Mouse (Mus musculus): ENCODE measurements at regions not wholly inside any gene's neighbourhood (a gene's known extent, or its start where the extent isn't known, plus 50 kb on each side); places are given as distances from the start of the nearest gene placed in this dataset.

DNA sequence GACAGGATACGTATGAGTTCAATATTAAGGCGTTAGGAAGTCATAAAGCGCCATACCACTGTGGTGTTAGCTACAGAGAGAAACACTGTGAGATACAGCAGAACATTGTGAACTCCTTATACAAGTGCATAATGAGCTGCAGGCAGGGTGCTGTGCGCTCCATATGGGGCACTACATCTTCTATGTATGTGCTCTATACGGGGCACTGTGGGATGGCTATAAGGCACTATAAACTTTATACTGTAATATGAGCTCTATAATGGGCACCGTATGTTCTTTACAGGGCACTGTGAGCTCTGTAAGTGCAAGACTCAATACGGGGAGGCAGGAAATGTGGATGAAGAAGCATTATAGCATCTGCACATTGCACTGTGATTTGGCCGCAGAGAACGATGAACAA, 183.2 kb upstream of the Krr1 start:
- DNase-seq: no peak

GRCm38 (mm10) chr10:111790911-111791310, 181.6 kb upstream of the Krr1 start:
- DNase-seq: no peak

- no peak for DNase-seq
Observed at GRCm38 (mm10) chr10:111795056-111795455, 177.4 kb upstream of the Krr1 start.

DNA sequence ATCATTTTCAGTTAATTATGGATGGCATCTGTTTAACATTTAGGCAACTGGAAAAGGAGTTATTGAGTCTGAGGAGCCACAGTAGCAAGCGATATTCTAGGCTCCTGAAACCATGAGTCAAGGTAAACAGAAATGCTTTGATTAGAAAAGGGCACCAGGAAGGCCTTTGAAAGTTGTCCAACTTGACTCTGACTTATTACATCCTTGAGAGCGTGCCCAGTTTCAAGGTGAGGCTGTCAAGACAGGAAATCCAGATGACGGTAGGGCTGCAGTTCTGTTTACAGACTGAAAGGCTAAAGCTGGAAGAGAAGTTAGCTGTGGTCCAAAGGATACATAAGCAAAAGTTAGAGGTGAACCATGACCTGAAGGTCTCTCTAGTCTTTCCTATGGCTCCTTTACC, 176.7 kb upstream of the Krr1 start:
- DNase-seq: no peak

GRCm38 (mm10) chr10:111798851-111799281, 173.6 kb upstream of the Krr1 start:
- no peak for DNase-seq

GRCm38 (mm10) chr10:111799850-111800589, 172.4 kb upstream of the Krr1 start:
- DNase-seq: no peak

DNA sequence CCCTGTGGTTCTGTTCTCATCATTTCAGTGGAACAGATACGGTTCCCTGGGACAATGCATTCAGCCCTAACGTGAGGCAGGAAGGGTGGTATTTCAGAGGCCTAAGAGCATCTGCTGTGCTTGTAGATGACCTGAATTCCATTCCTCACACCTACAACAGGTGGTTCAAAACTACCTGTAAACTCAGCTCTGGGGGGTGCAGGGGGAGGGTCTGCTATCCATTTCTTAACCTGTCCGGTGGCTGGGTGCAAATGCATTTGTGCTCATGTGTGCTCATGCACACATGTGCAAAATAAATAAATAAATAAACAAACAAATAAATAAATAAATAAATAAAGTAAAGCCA, 171.9 kb upstream of the Krr1 start:
- no peak for DNase-seq

DNA sequence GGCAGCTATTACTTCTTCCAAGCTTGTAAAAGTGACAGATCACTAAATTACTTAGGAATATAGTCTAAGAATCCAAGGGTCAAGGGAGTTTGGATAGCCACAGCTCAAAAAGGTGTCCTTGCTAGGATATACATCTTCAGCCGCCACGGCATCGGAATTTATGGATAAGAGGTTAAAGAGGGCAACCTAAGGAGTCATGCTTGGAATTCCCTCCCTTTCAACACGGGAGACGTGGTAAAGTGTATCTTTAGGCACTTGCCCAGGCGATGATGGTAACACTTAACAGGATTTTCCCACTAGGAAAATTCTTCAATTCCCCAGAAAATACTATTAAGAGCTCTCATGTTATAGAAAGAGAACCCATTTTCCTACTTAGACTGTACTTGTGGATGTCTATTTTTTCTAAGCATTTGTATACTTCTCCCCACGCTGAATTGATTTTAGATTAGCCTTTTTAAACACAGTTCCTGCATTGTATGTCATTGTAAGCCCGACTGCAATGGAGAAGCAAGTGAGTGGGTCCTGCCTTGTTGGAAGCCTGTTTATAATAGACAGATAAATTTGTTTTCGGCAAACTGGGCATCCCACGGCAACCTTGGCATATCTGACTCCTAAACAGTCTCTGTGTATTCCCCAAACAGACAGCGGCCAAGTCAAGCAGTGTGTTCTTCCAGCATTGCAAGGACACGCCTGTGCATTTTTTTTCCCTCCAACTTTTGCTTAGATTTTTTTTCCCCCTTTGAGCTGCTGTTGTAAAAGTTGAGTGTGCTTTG, 171.3 kb upstream of the Krr1 start:
- DNase-seq: no peak

GRCm38 (mm10) chr10:111801794-111802359, 170.6 kb upstream of the Krr1 start:
- DNase-seq: no peak

DNA sequence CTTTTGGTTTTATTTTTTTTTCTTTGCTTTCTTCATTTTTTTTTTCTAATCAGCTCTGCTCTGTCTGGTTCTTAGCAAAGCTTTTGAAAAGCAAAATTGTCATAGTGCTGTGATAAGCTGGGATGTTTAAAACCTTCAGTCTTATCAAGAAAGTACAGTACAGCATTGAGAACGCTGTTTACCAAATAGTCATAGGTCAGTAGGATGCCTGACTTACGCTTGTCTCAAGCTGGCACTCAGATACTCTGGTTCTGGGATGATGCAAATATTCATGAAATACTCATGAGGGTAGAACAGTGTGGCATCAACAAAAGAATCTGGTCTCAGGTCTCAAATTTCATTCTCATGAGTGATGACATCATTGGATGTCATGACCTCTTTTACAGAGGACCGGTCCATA, 166.1 kb upstream of the Krr1 start:
- no peak for DNase-seq

DNA sequence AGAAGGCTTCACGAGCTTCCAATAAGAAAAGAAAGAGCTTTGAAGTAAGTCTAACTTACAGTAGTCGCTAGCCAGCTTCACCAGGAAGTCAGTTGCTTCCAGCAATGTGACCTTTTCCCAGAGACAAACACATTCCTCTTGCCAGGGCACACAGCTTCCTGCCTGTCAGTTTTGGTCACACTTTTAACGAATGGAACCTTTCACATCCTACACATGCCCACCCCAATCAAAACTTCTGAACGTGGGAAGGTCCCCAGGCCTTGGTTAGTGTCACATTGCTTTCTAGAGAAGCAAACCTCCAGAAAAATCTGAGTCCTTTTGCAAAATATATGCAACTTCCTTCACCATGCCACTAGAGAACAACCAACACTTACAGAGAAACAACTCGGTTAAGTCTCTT, 165.5 kb upstream of the Krr1 start:
- no peak for DNase-seq

- DNase-seq: no peak
Observed at GRCm38 (mm10) chr10:111813736-111814135, 158.7 kb upstream of the Krr1 start.

DNA sequence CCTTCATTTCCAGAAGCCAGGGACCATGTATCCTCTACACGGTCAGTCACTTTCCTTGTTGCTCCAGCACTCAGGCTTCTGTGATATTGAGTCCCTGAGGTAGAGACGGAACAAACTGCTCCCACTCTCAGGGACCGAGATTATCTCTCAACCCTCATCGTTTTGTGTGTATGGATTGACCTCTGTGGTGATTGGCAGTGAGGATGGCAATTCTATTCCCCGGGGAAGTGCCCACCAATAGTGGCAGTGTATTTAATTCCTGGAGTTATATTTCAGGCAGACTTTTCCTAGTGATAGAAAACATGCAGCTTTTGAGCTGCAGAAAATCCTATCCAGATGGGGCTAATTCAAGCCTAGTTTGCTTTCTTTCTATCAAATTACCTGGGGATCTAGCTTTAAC, 157.8 kb upstream of the Krr1 start:
- DNase-seq: no peak

GRCm38 (mm10) chr10:111815160-111815559, 157.3 kb upstream of the Krr1 start:
- DNase-seq: no peak

DNA sequence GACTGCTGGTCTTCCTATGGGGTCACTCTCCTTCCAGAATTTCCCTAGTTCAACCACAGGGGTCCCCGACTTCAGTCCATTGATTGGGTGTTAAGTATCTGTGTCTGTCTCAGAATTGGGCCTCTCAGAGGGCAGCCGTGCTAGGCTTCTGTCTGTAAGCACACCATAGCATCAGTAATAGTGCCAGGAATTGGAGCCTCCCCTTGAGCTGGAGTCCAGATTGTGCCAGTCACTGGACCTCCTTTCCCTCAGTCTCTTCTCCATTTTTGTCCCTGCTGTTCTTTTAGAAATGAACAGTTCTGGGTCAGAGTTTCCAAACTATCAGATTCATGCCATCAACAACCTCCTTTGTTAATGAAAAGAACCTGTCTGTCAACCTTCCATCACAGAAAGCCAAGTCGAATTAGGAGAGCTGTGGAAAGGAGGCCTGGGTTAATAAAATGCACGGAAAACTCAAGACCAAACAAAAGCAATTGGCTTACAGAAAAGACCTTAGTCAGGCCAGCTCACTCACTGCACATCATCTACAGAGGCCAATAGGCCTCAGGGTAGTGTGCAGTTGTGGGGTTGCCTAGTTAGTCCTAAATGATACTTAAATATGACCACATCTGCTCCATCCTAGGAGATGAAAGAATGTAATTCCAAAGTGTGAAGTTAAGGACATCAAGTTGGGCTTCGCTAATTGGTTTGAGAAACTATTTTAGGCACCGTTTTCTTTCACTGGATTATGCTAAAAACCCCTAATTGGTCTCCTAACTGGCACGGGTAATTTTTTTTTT, 156.5 kb upstream of the Krr1 start:
- DNase-seq: no peak

DNA sequence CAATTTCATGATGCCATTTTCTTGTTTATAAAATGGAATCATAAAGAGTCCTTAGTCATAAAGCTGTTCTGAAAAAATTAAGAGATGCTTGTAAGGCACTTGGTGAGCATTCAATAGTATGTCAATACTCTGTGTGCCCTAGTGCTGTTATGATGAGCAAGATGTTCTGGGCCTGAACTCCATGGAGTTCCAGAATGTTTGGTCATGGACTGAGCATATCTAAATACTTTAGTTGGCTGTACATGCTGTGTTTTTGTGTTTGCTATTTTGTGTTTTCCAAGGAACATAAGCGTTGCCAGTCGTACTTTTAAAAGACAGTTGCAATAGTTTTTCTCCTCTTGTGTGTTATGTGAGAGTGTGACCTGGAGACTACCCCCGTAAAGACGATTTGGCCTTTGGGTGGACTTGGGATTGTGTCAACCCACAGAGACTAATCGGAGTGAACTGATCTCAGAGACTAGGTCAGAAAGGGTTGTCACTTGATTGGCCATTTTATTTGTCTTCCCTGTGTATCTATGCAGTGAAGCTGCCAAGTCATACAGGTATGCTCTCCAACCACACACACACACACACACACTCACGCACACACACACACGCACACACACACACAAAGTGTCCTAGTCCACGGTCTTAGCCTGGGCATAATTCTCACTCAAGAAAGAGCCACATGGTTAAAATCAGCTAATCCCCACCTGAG, 152.6 kb upstream of the Krr1 start:
- DNase-seq: no peak

DNA sequence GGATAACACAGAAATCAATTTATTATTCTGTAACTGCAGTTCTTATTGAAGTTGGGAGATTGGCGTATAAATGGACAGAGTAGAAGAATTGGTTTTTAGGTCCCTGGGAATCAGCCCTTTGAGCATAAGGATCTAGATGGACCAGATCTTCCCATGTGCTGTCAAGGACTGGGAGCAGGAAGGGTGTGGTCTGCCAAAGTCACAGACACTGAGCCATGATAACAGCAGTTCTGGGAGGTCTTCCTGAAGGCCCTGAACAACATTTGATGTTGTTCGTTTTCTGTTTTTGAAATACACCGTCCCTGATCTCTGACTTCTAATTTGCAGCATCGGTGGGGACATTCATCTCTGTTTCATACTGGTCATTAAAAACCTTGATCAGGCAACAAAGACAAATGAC, 147.6 kb upstream of the Krr1 start:
- no peak for DNase-seq

DNA sequence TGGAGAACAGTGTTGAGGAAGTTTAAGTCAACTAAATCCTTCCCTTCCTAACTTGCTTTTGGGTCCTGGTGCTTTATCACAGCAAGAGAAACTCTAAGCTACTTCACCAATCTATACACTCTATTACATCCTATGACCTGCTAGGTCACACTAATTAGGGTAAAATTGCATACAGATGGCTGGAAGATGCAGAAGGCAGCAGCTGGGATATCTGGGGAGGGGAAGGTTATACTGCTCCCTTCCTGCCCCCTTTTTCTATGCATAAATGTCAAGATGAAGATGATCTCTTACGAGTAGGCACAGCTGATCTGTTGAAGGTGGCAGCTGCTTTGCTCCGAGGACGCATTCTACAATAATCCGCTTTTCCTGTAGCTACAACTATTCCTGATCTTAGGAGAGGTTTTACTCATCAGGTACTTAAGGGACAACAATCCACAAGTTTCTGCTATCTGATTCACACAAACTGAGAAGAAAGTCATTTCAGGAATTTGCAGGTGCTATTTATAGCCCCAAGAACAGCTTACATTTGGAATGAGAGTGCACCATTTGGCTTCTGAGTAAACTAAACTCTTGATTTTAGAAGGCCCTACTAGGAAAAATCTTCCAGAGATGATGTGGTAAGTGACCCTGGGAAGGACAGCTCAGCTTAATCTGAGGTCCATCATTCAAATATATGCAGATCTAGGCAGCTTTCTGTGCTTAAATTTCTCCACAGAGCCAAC, 146.3 kb upstream of the Krr1 start:
- no peak for DNase-seq

DNA sequence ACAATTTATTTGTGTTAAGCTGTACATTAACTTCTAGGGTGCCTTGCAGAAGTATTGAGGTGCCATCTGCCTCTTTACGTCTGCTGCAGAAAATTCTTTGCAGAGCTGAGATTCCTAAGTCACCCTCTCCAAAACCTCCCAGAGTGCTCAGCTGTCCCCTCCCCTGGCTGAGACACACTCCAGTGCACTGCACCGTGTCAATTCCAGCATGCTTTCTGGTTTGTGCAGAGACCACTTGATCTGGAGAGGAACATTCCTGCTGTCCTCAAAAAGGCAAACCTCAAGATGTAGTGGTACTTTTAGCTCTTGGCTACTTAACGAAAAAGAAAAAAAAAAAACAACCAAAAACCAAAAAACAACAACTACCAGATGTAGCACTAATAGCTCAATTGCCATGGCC, 145.2 kb upstream of the Krr1 start:
- no peak for DNase-seq

GRCm38 (mm10) chr10:111827930-111828329, 144.5 kb upstream of the Krr1 start:
- DNase-seq: no peak

DNA sequence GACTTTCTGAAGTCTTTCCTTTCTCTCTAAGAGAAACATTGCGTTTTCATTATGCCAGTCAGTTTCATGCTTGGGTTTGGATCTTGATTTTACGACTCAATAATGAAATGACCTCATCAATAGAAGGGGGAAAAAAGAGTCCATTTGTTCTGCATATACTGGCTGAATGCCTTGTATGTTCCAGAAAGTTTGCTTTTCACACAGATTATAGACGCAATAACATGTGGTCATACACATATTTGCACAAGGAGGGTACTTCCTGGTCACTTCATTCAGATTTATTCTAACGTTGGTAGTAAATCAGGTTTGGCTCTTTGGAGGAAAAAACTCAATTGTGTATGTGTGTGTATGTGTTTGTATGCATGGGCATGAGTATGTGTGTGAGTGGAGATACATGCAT, 143.9 kb upstream of the Krr1 start:
- no peak for DNase-seq

GRCm38 (mm10) chr10:111829291-111829690, 143.2 kb upstream of the Krr1 start:
- no peak for DNase-seq

Data from thymus, postnatal 36 days (tissue).